In genomic region chr4:122871989-122872388, GRCm38 (mm10) we compare ENCODE assay signal across 16 mouse cellular contexts. TPM values are rescaled to one million over a fixed set of nuclear protein-coding genes. Genes with fewer than 3 reads are reported as not detected.
DNase-seq lines count a peak whose midpoint lies in the region; ATAC-seq and TF ChIP-seq lines count a peak whose summit lies in the region.
"Had no signal": no experiment of that assay in that cellular context is flagged by ENCODE, and none has a peak within 500 bp of the region (broad histone marks: within the 10 kb centered on the region; RNA-seq: fewer than 3 reads in every experiment).

No protein-coding gene starts in this region.

- TF ChIP-seq CTCF in bone marrow, adult 2 months (IDR thresholded peaks at IDR 0.05; ENCODE audit: control insufficient read depth, insufficient read depth, low read length): no peak

- peak overlapping the region; percentile 71; the same call in 1 of the 2 replicates for H3K27ac ChIP-seq in bone marrow, adult 2 months (ENCODE audit: control insufficient read depth, insufficient read depth, low read depth, low read length, poor library complexity)
- no peak overlapping the region for H3K27ac ChIP-seq in forebrain, embryonic 14.5 days (ENCODE audit: low read depth, low read length)
- H3K27ac ChIP-seq in intestine, embryonic 16.5 days (ENCODE audit: low read length): no peak overlapping the region
- H3K27ac ChIP-seq: gastrocnemius, adult 2 months; heart, embryonic 15.5 days; midbrain, embryonic 12.5 days had no signal

- ATAC-seq in megakaryocyte, adult 5-6 weeks (ENCODE audit: poor library complexity, severe bottlenecking): peak; percentile 85
- ATAC-seq in forebrain, embryonic 14.5 days: no peak
- ATAC-seq in intestine, embryonic 16.5 days: no peak
- ATAC-seq: Patski had no signal

- peaks cover 9% of the 10 kb centered on the region; the same call in 1 of the 2 replicates for H3K4me1 ChIP-seq in bone marrow, adult 2 months (ENCODE audit: control insufficient read depth, insufficient read depth, low read length)
- no peaks in the 10 kb centered on the region for H3K4me1 ChIP-seq in forebrain, embryonic 14.5 days (ENCODE audit: control insufficient read depth, insufficient read depth, low read length)
- H3K4me1 ChIP-seq in intestine, embryonic 16.5 days (ENCODE audit: control insufficient read depth, insufficient read depth, low read length): no peaks in the 10 kb centered on the region
- H3K4me1 ChIP-seq: midbrain, embryonic 12.5 days had no signal

- no peak for TF ChIP-seq POLR2A in bone marrow, adult 2 months (IDR thresholded peaks at IDR 0.05; ENCODE audit: borderline replicate concordance, control insufficient read depth, low read depth, low read length)

- H3K9ac ChIP-seq in forebrain, embryonic 14.5 days (ENCODE audit: low read length): no peak overlapping the region
- H3K9ac ChIP-seq in intestine, embryonic 16.5 days (ENCODE audit: low read depth, low read length): no peak overlapping the region
- H3K9ac ChIP-seq: heart, embryonic 15.5 days; midbrain, embryonic 12.5 days had no signal

- peaks cover 47% of the 10 kb centered on the region for H3K36me3 ChIP-seq in forebrain, embryonic 14.5 days (ENCODE audit: control insufficient read depth, insufficient read depth, low read length)
- peaks cover 13% of the 10 kb centered on the region for H3K36me3 ChIP-seq in intestine, embryonic 16.5 days (ENCODE audit: control insufficient read depth, insufficient read depth, low read length)

- no peak overlapping the region for H3K4me3 ChIP-seq in bone marrow, adult 2 months (replicated peaks; ENCODE audit: control insufficient read depth, low read depth, low read length)
- H3K4me3 ChIP-seq in forebrain, embryonic 14.5 days (ENCODE audit: low read depth, low read length): no peak overlapping the region
- H3K4me3 ChIP-seq in intestine, embryonic 16.5 days (ENCODE audit: low read length): no peak overlapping the region
- H3K4me3 ChIP-seq: gastrocnemius, adult 2 months; heart, embryonic 15.5 days; midbrain, embryonic 12.5 days had no signal

- H3K27me3 ChIP-seq in forebrain, embryonic 14.5 days (replicated peaks; ENCODE audit: control insufficient read depth, insufficient read depth, low read length): no peaks in the 10 kb centered on the region
- H3K27me3 ChIP-seq in intestine, embryonic 16.5 days (replicated peaks; ENCODE audit: control insufficient read depth, insufficient read depth, low read length): no peaks in the 10 kb centered on the region
- H3K27me3 ChIP-seq: heart, embryonic 15.5 days; midbrain, embryonic 12.5 days; Patski had no signal

- WGBS in bone marrow, adult 2 months: 9% methylated on average over 2 of the region's 2 CpGs
- 96% methylated on average over 2 of the region's 2 CpGs for WGBS in forebrain, embryonic 14.5 days
- whole genome bisulfite sequencing in intestine, embryonic 16.5 days: 78% methylated on average over 2 of the region's 2 CpGs

- no peak overlapping the region for H3K4me2 ChIP-seq in forebrain, embryonic 14.5 days (ENCODE audit: low read length)
- H3K4me2 ChIP-seq in intestine, embryonic 16.5 days (ENCODE audit: low read depth, low read length): no peak overlapping the region
- H3K4me2 ChIP-seq: heart, embryonic 15.5 days; midbrain, embryonic 12.5 days had no signal

- no peaks in the 10 kb centered on the region for H3K9me3 ChIP-seq in forebrain, embryonic 14.5 days (replicated peaks; ENCODE audit: control insufficient read depth, low read length)
- H3K9me3 ChIP-seq in intestine, embryonic 16.5 days (ENCODE audit: control insufficient read depth, low read length): no peaks in the 10 kb centered on the region
- H3K9me3 ChIP-seq: heart, embryonic 15.5 days; midbrain, embryonic 12.5 days had no signal

- DNase-seq in heart, adult 11 months: peak; percentile 92
- DNase-seq in heart, adult 18-20 months: no peak
- peak; percentile 87 for DNase-seq in 416B (ENCODE audit: low read depth)
- DNase-seq in heart, adult 9 months (ENCODE audit: low spot score in 2 of 2): no peak
- DNase-seq in forebrain, embryonic 14.5 days (ENCODE audit: low spot score): no peak
- DNase-seq: adrenal gland, adult 8-10 months; cerebellum, adult 2 months; gastrocnemius, adult 2 months; kidney, postnatal 10 days; layer of hippocampus, postnatal 36 days had no signal

RNA-seq across cellular contexts. Expression of gene Cap1, which starts 13.9 kb away (rescaled TPM):
- total RNA-seq in heart, adult 18-20 months (2021): 10 to 100 TPM; 46.3 to 52.7 TPM
- polyA plus RNA-seq in bone marrow, adult 2 months (2011; ENCODE audit: insufficient read depth, insufficient read length, low replicate concordance, missing spikeins): 213 and 346 TPM in 2 replicates
- total RNA-seq in megakaryocyte, adult 5-6 weeks (2015): 417 and 420 TPM in 2 replicates
- total RNA-seq in megakaryocyte, adult 5-6 weeks (2017): 551 and 589 TPM in 2 replicates
- polyA plus RNA-seq in forebrain, embryonic 14.5 days (2014; fragmentation: Nextera tagmentation; extraction: Ambion mirVana): 73.7 and 77.7 TPM in 2 replicates
- polyA plus RNA-seq in intestine, embryonic 16.5 days (2015; fragmentation: Nextera tagmentation; extraction: Ambion mirVana): 86.4 and 91.1 TPM in 2 replicates

RNA-seq across cellular contexts. Expression of gene Ppt1, which starts 35.9 kb away (rescaled TPM):
- 10 to 100 TPM; 43.0 to 44.9 TPM for total RNA-seq in heart, adult 18-20 months (2021)
- 13.0 and 21.9 TPM in 2 replicates for polyA plus RNA-seq in bone marrow, adult 2 months (2011; ENCODE audit: insufficient read depth, insufficient read length, low replicate concordance, missing spikeins)
- 125 and 133 TPM in 2 replicates for total RNA-seq in megakaryocyte, adult 5-6 weeks (2015)
- 95.0 and 101 TPM in 2 replicates for total RNA-seq in megakaryocyte, adult 5-6 weeks (2017)
- polyA plus RNA-seq in forebrain, embryonic 14.5 days (2014; fragmentation: Nextera tagmentation; extraction: Ambion mirVana): 54.9 and 63.7 TPM in 2 replicates
- polyA plus RNA-seq in intestine, embryonic 16.5 days (2015; fragmentation: Nextera tagmentation; extraction: Ambion mirVana): 79.3 and 81.0 TPM in 2 replicates

Comparison
In these comparisons a context has a peak if more than half of its experiments do, and no peak if none do; other contexts are left out.
1. DNase-seq: peak in heart, adult 11 months (single experiment) and 416B (single experiment); none in heart, adult 18-20 months (0 of 2), heart, adult 9 months (0 of 2) and forebrain, embryonic 14.5 days (single experiment).